Mouse (Mus musculus): ENCODE data around the gene Thbs2. TPM values are rescaled to one million over a fixed set of nuclear protein-coding genes. Genes with fewer than 3 reads are reported as not detected.

Thbs2 gene
- polyA plus RNA-seq, 1 experiment from 2014 or later = 3.1 TPM

DNA sequence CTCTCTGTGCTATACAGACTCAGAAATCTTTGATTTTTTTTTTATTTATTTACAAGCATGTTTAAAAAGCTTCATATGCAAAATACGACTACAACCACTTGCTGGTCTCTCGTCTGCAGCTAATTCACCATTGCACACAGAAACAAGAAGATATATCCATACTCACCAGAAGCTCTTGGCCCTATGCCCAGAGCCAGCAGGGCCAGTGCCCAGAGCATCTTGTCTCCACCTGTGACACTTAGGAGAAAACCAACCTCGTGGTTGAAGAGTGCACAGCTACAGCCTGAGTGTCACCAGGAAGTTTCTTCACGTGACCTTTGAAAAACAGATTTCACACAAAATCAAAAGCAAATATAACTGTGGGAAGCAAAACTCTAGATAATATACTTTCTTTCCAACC lies 2.8 kb downstream of the Thbs2 start:
- H3K4me3 ChIP-seq (ENCODE audit: low read depth, low read length) = no peak overlapping the region
- no peaks in the 10 kb centered on the region for H3K9me3 ChIP-seq (replicated peaks; ENCODE audit: control insufficient read depth, low read length, poor library complexity, severe bottlenecking)
- H3K36me3 ChIP-seq (ENCODE audit: control insufficient read depth, insufficient read depth, low read length) = no peaks in the 10 kb centered on the region
- no peak overlapping the region for H3K4me2 ChIP-seq (ENCODE audit: low read length)
- H3K27ac ChIP-seq (ENCODE audit: low read length) = no peak overlapping the region
- H3K9ac ChIP-seq (ENCODE audit: low read depth, low read length) = no peak overlapping the region
- ATAC-seq = no peak
- peaks cover 7% of the 10 kb centered on the region for H3K4me1 ChIP-seq (ENCODE audit: control insufficient read depth, insufficient read depth, low read length)
- H3K27me3 ChIP-seq (ENCODE audit: control insufficient read depth, insufficient read depth, low read depth, low read length) = no peaks in the 10 kb centered on the region
- 58% methylated on average over 4 of the region's 4 CpGs for WGBS

DNA sequence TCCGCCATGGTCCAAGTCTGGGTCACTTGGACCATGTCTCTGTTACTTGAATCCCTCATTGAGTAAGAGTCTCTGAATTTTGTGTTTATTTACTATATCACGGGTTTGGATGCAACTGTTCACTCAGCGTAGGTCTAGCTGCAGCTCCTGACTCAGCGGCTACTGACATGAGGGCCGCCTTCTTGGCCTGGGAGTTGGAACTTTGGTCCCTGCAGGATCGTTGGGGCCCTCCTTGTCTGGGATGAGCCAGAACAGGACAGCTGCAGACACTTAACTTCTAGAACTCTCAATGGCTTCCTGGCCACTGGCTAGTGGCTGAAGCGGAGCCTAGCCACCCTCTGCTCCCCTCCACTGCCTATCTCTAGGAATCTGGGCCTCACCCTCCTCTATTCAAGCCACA lies 11.2 kb downstream of the Thbs2 start:
- Histone ChIP-seq H3K27ac (ENCODE audit: low read length) (no peak overlapping the region), H3K4me3 (ENCODE audit: low read depth, low read length) (no peak overlapping the region), H3K4me1 (ENCODE audit: control insufficient read depth, insufficient read depth, low read length) (no peaks in the 10 kb centered on the region), H3K9me3 (replicated peaks; ENCODE audit: control insufficient read depth, low read length, poor library complexity, severe bottlenecking) (no peaks in the 10 kb centered on the region), H3K4me2 (ENCODE audit: low read length) (no peak overlapping the region), H3K27me3 (ENCODE audit: control insufficient read depth, insufficient read depth, low read depth, low read length) (no peaks in the 10 kb centered on the region), H3K36me3 (ENCODE audit: control insufficient read depth, insufficient read depth, low read length) (no peaks in the 10 kb centered on the region), H3K9ac (ENCODE audit: low read depth, low read length) (no peak overlapping the region)
- no peak for ATAC-seq
- 95% methylated on average over 7 of the region's 7 CpGs for WGBS

DNA sequence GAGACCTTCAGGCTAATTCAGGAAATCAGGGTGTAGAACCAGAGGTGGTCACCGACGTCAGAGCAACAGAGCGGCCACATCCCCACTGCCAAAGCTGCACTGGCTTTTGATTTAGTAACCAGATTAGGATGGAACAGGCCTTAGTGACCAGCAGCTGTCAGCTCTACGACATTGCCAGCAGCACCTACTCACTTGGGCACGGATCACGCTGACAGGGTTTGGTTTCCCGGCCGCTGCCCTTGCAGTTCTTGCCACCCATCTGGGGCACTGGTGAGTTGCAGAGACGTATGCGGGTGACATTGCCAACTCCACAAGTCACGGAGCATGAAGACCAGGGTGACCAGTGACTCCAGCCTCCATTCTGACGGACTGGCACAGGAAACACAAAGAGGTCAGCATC lies 13.0 kb downstream of the Thbs2 start:
- no peak for ATAC-seq
- 82% methylated on average over 12 of the region's 12 CpGs for WGBS
- no peak overlapping the region for H3K9ac ChIP-seq (ENCODE audit: low read depth, low read length)
- H3K27me3 ChIP-seq (ENCODE audit: control insufficient read depth, insufficient read depth, low read depth, low read length) = no peaks in the 10 kb centered on the region
- H3K4me1 ChIP-seq (ENCODE audit: control insufficient read depth, insufficient read depth, low read length) = no peaks in the 10 kb centered on the region
- no peak overlapping the region for H3K4me2 ChIP-seq (ENCODE audit: low read length)
- H3K36me3 ChIP-seq (ENCODE audit: control insufficient read depth, insufficient read depth, low read length) = no peaks in the 10 kb centered on the region
- no peak overlapping the region for H3K4me3 ChIP-seq (ENCODE audit: low read depth, low read length)
- no peak overlapping the region for H3K27ac ChIP-seq (ENCODE audit: low read length)
- H3K9me3 ChIP-seq (replicated peaks; ENCODE audit: control insufficient read depth, low read length, poor library complexity, severe bottlenecking) = no peaks in the 10 kb centered on the region

DNA sequence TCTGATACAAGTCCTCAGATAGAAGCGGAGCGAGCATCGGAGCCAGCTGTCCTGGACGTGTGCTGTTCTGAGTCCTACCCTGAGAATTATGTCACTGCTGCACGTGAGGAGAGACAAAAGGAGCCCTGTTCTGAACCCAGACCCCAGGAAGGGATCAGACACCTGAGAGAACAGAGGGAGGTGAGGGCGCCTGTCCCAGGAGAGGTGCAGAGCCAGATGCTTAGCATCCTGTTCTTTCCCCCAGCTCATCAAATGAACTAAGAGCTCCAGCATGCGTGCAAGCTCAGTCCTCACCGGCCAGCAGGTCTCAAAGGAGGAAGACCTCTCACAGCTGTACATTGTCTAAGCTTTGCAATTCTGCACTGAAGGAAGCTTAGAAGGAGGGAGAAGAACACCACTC lies 16.8 kb downstream of the Thbs2 start:
- Histone ChIP-seq H3K27me3 (ENCODE audit: control insufficient read depth, insufficient read depth, low read depth, low read length) (no peaks in the 10 kb centered on the region), H3K4me1 (ENCODE audit: control insufficient read depth, insufficient read depth, low read length) (no peaks in the 10 kb centered on the region), H3K36me3 (ENCODE audit: control insufficient read depth, insufficient read depth, low read length) (no peaks in the 10 kb centered on the region), H3K27ac (ENCODE audit: low read length) (no peak overlapping the region), H3K4me3 (ENCODE audit: low read depth, low read length) (no peak overlapping the region), H3K9me3 (replicated peaks; ENCODE audit: control insufficient read depth, low read length, poor library complexity, severe bottlenecking) (no peaks in the 10 kb centered on the region), H3K4me2 (ENCODE audit: low read length) (no peak overlapping the region), H3K9ac (ENCODE audit: low read depth, low read length) (no peak overlapping the region)
- 83% methylated on average over 8 of the region's 8 CpGs for WGBS
- ATAC-seq = no peak

DNA sequence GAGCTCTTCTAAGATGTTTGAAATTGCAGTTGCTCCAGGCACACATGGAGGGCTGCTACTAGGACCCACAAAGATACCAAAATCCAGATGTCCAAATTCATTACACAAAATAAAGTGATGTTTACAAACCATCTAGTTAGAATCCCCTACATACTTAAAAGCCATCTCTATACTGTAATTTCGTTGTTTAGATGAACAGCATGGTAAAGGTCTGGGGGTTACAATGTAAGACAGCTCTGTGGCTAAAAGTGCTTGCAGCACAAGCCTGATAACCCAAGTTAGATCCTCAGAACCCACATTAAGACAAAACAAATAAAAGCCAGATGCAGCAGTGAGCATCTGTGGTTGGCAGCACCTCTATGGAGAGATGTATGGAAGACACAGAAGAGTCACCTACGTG lies 18.5 kb downstream of the Thbs2 start:
- H3K27ac ChIP-seq (ENCODE audit: low read length) = no peak overlapping the region
- no peaks in the 10 kb centered on the region for H3K9me3 ChIP-seq (replicated peaks; ENCODE audit: control insufficient read depth, low read length, poor library complexity, severe bottlenecking)
- H3K4me3 ChIP-seq (ENCODE audit: low read depth, low read length) = no peak overlapping the region
- no peak overlapping the region for H3K4me2 ChIP-seq (ENCODE audit: low read length)
- no peaks in the 10 kb centered on the region for H3K27me3 ChIP-seq (ENCODE audit: control insufficient read depth, insufficient read depth, low read depth, low read length)
- no peaks in the 10 kb centered on the region for H3K36me3 ChIP-seq (ENCODE audit: control insufficient read depth, insufficient read depth, low read length)
- no peaks in the 10 kb centered on the region for H3K4me1 ChIP-seq (ENCODE audit: control insufficient read depth, insufficient read depth, low read length)
- no peak for ATAC-seq
- H3K9ac ChIP-seq (ENCODE audit: low read depth, low read length) = no peak overlapping the region
- 93% methylated on average over 2 of the region's 2 CpGs for WGBS

DNA sequence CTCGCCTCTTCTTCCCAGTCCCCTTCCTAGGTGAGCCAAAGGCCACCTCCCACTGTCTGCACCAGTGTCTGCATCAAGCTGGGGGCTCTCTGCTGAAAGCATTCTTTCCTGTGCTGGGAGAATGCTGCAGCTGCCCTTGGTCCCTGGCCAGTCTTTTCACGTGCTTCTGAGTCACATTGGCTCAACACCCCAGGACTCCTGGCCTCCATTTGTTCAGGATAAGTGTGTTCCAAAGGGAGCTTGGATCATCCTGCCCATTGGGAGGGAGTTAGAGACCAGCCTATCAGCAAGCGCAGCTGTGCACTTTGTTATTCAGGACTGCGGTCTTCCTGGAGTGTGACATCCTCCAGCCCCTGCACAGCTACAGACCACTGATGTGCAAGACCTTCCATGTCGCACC lies 21.6 kb downstream of the Thbs2 start:
- H3K27me3 ChIP-seq (ENCODE audit: control insufficient read depth, insufficient read depth, low read depth, low read length) = no peaks in the 10 kb centered on the region
- H3K9ac ChIP-seq (ENCODE audit: low read depth, low read length) = no peak overlapping the region
- no peaks in the 10 kb centered on the region for H3K9me3 ChIP-seq (replicated peaks; ENCODE audit: control insufficient read depth, low read length, poor library complexity, severe bottlenecking)
- H3K4me2 ChIP-seq (ENCODE audit: low read length) = no peak overlapping the region
- WGBS = 23% methylated on average over 5 of the region's 5 CpGs
- H3K36me3 ChIP-seq (ENCODE audit: control insufficient read depth, insufficient read depth, low read length) = no peaks in the 10 kb centered on the region
- H3K4me3 ChIP-seq (ENCODE audit: low read depth, low read length) = no peak overlapping the region
- H3K27ac ChIP-seq (ENCODE audit: low read length) = no peak overlapping the region
- ATAC-seq = no peak
- no peaks in the 10 kb centered on the region for H3K4me1 ChIP-seq (ENCODE audit: control insufficient read depth, insufficient read depth, low read length)

DNA sequence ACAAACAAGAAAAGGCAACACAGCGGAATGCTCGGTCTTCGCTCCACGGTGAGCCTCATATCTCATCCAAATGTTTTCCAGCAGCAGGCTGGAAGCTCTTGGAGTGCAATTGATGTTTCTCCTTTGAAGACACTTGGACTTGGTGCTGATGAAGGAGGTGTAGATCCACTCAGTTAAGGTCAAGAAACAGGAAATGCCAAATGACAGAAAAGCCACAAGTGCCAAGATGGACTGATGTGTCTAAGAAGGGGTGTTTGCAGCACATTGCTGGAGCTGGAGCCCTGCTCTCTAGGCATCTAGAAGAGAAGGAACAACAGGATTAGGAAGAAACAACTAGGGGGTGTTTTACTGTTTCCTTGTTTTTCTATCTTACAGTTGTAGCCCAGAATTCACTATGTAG lies 26.8 kb downstream of the Thbs2 start:
- Histone ChIP-seq H3K4me3 (ENCODE audit: low read depth, low read length) (no peak overlapping the region), H3K4me2 (ENCODE audit: low read length) (no peak overlapping the region), H3K36me3 (ENCODE audit: control insufficient read depth, insufficient read depth, low read length) (no peaks in the 10 kb centered on the region), H3K27ac (ENCODE audit: low read length) (no peak overlapping the region), H3K9me3 (replicated peaks; ENCODE audit: control insufficient read depth, low read length, poor library complexity, severe bottlenecking) (no peaks in the 10 kb centered on the region), H3K9ac (ENCODE audit: low read depth, low read length) (no peak overlapping the region), H3K4me1 (ENCODE audit: control insufficient read depth, insufficient read depth, low read length) (no peaks in the 10 kb centered on the region), H3K27me3 (ENCODE audit: control insufficient read depth, insufficient read depth, low read depth, low read length) (no peaks in the 10 kb centered on the region)
- 89% methylated on average over 4 of the region's 4 CpGs for WGBS
- ATAC-seq = no peak

DNA sequence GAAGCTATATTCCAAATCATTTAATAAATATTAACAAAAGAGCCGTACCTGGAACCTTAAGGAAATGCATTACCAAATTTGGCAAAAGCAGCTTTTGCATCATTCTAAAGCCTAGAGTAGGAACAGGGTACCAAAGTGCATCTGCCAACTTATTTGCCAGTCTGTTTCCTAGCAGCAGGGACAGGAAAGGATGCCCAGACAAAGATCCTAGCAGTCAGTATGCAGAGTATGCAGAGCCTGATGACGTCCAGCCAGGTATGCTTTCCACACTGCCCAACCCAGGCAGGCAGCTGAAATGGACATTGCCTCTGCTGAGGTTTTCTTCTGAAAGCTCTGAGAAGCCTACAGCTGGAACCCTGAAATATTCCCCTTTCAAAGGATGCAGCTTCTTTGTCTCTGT lies 27.6 kb downstream of the Thbs2 start:
- no peaks in the 10 kb centered on the region for H3K36me3 ChIP-seq (ENCODE audit: control insufficient read depth, insufficient read depth, low read length)
- H3K4me3 ChIP-seq (ENCODE audit: low read depth, low read length) = no peak overlapping the region
- WGBS = 82% methylated on average over 2 of the region's 2 CpGs
- ATAC-seq = no peak
- H3K4me1 ChIP-seq (ENCODE audit: control insufficient read depth, insufficient read depth, low read length) = no peaks in the 10 kb centered on the region
- H3K27me3 ChIP-seq (ENCODE audit: control insufficient read depth, insufficient read depth, low read depth, low read length) = no peaks in the 10 kb centered on the region
- no peak overlapping the region for H3K27ac ChIP-seq (ENCODE audit: low read length)
- no peaks in the 10 kb centered on the region for H3K9me3 ChIP-seq (replicated peaks; ENCODE audit: control insufficient read depth, low read length, poor library complexity, severe bottlenecking)
- H3K4me2 ChIP-seq (ENCODE audit: low read length) = no peak overlapping the region
- no peak overlapping the region for H3K9ac ChIP-seq (ENCODE audit: low read depth, low read length)

DNA sequence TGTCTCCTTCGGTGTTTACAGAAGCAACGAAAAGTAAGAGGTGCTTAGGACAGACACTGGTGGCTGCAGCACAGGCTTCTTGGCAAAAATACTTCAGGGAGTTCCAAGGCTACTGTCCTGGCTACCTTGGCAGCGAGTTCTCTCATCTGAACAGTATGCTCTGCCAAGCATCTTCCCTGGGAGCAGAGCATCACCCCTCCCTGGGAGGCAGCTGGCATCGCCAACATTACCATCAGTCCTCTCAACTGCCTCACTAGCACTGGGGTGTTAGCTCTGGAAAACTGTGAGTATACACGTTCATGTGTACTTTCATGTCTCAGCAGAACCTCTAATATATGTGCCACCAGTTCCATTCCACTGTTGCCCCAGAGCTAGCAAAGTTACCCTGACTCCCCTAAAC lies 30.7 kb downstream of the Thbs2 start:
- Histone ChIP-seq H3K27me3 (ENCODE audit: control insufficient read depth, insufficient read depth, low read depth, low read length) (no peaks in the 10 kb centered on the region), H3K4me1 (ENCODE audit: control insufficient read depth, insufficient read depth, low read length) (no peaks in the 10 kb centered on the region), H3K9ac (ENCODE audit: low read depth, low read length) (no peak overlapping the region), H3K27ac (ENCODE audit: low read length) (no peak overlapping the region), H3K4me3 (ENCODE audit: low read depth, low read length) (no peak overlapping the region), H3K36me3 (ENCODE audit: control insufficient read depth, insufficient read depth, low read length) (no peaks in the 10 kb centered on the region), H3K9me3 (replicated peaks; ENCODE audit: control insufficient read depth, low read length, poor library complexity, severe bottlenecking) (no peaks in the 10 kb centered on the region), H3K4me2 (ENCODE audit: low read length) (no peak overlapping the region)
- 79% methylated on average over 5 of the region's 5 CpGs for WGBS
- no peak for ATAC-seq

DNA sequence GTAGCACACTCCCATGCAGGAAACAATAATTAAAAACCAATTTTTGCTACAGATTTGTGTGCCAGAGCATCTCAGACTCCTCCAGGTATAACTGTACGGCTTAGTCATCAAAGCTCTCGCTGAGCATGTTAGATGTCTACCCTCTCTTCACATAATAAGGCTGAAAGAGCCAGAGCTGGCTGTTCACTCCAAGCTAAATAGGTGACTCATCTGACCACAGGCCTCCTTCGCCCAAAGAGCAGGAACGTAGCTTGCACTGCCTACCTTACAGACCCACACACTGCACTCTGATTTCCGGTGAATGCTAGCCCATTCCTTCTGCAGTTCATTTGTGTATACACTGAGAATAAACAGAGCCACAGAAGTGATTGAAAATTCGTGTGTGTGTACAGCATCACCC lies 31.6 kb downstream of the Thbs2 start:
- Histone ChIP-seq H3K9ac (ENCODE audit: low read depth, low read length) (no peak overlapping the region), H3K36me3 (ENCODE audit: control insufficient read depth, insufficient read depth, low read length) (no peaks in the 10 kb centered on the region), H3K4me3 (ENCODE audit: low read depth, low read length) (no peak overlapping the region), H3K27me3 (ENCODE audit: control insufficient read depth, insufficient read depth, low read depth, low read length) (no peaks in the 10 kb centered on the region), H3K27ac (ENCODE audit: low read length) (no peak overlapping the region), H3K4me1 (ENCODE audit: control insufficient read depth, insufficient read depth, low read length) (no peaks in the 10 kb centered on the region), H3K9me3 (replicated peaks; ENCODE audit: control insufficient read depth, low read length, poor library complexity, severe bottlenecking) (no peaks in the 10 kb centered on the region), H3K4me2 (ENCODE audit: low read length) (no peak overlapping the region)
- 87% methylated on average over 6 of the region's 6 CpGs for WGBS
- ATAC-seq = no peak
